Mouse (Mus musculus) lung, embryonic 16.5 days (tissue): ENCODE measurements around the gene Serf1. TPM values are rescaled to one million over a fixed set of nuclear protein-coding genes. Genes with fewer than 3 reads are reported as not detected.
"Not testable (repeated sequence)": the region's sequence is repeated elsewhere in the genome, so short reads cannot be mapped to it uniquely, and the experiment has no call there.

Experiments used
- ATAC-seq: fragments of 200-750 bp; cut with Nextera tagmentation; 2 replicates; pipeline ENCODE4 v1.8.0; 2017; ENCODE audit warnings: low read depth, mild to moderate bottlenecking, moderate library complexity
- H3K27ac ChIP-seq: fragments of 300-500 bp; sonication (generic); 2 replicates; pipeline ENCODE4 v1.5.1; 2014; ENCODE audit warnings: mild to moderate bottlenecking, control low read depth, low read length
- H3K27me3 ChIP-seq: fragments of 300-500 bp; sonication (generic); 2 replicates; pipeline ENCODE4 v1.6.1; 2014; ENCODE audit warnings: low read depth, low read length, mixed read lengths; ENCODE audit not compliant: control insufficient read depth, insufficient read depth
- H3K36me3 ChIP-seq: fragments of 300-500 bp; sonication (generic); 2 replicates; pipeline ENCODE4 v1.6.1; 2014; ENCODE audit warnings: low read length; ENCODE audit not compliant: control insufficient read depth, insufficient read depth
- H3K4me1 ChIP-seq: fragments of 300-500 bp; sonication (generic); replicated peaks from 2 replicates; pipeline ENCODE4 v1.6.1; 2014; ENCODE audit warnings: low read length, mixed read lengths; ENCODE audit not compliant: control insufficient read depth, insufficient read depth
- H3K4me2 ChIP-seq: fragments of 300-500 bp; sonication (generic); 2 replicates; pipeline ENCODE4 v1.6.1; 2014; ENCODE audit warnings: low read depth, low read length, control low read depth
- H3K4me3 ChIP-seq: fragments of 300-500 bp; sonication (generic); 2 replicates; pipeline ENCODE4 v1.5.1; 2014; ENCODE audit warnings: mild to moderate bottlenecking, low read length, control low read depth
- H3K9ac ChIP-seq: fragments of 300-500 bp; sonication (generic); 2 replicates; pipeline ENCODE4 v1.6.1; 2014; ENCODE audit warnings: low read length, control low read depth
- H3K9me3 ChIP-seq: fragments of 300-500 bp; sonication (generic); 2 replicates; pipeline ENCODE4 v1.6.1; 2016; ENCODE audit warnings: low read length; ENCODE audit not compliant: control insufficient read depth
- WGBS: fragments of 180-500 bp; shearing (Covaris S2); extraction: QIAGEN DNeasy Blood & Tissue Kit; methylation state at CpG from one replicate; pipeline ENCODE4 v1.1.7; 2014; 5-methylcytosine and 5-hydroxymethylcytosine counted together
- polyA plus RNA-seq: library from polyadenylated mRNA; unstranded; fragments of >200 nt; fragmentation: Nextera tagmentation; extraction: Ambion mirVana; gene quantifications from 2 replicates; pipeline ENCODE4 v1.2.1, GENCODE M21; 2015

Serf1 gene
- polyA plus RNA-seq, 1 experiment from 2014 or later = 131 TPM

- no peaks in the 10 kb centered on the region for H3K27me3 ChIP-seq
- H3K27ac ChIP-seq = no peak overlapping the region
- peak overlapping the region; percentile 86 for H3K4me2 ChIP-seq
- no peaks in the 10 kb centered on the region for H3K9me3 ChIP-seq
- peak; percentile 30; the same call in 1 of the 2 replicates for ATAC-seq
- H3K4me3 ChIP-seq = peak overlapping the region; percentile 97
- H3K9ac ChIP-seq = no peak overlapping the region; the same call in 1 of the 2 replicates
- H3K36me3 ChIP-seq = peaks cover 16% of the 10 kb centered on the region
- 87% methylated on average over 3 of the region's 3 CpGs for WGBS
- H3K4me1 ChIP-seq = peaks cover 9% of the 10 kb centered on the region
These were observed 16.2 kb downstream of the Serf1 start for GRCm38 (mm10) chr13:100123970-100124369.

- Histone ChIP-seq H3K27ac (no peak within 1 kb of the TSS), H3K36me3 (peaks cover 20% of the 10 kb centered on the region), H3K27me3 (no peaks in the 10 kb centered on the region), H3K9ac (peak within 1 kb of the TSS; percentile 94), H3K9me3 (no peaks in the 10 kb centered on the region), H3K4me3 (peak within 1 kb of the TSS; percentile 97), H3K4me2 (peak within 1 kb of the TSS; percentile 94), H3K4me1 (peaks cover 9% of the 10 kb centered on the region)
- peak; percentile 97 for ATAC-seq
- 4% methylated on average over 38 of the region's 42 CpGs for WGBS
These were observed 16.8 kb downstream of the Serf1 start, which contains the start of gene Smn1 for GRCm38 (mm10) chr13:100124423-100125257. Gene Smn1 (plus strand): TSS chr13:100124852.

GRCm38 (mm10) chr13:100125258-100125643 is 17.4 kb downstream of the Serf1 start:
- no peaks in the 10 kb centered on the region for H3K9me3 ChIP-seq
- no peaks in the 10 kb centered on the region for H3K27me3 ChIP-seq
- no peak overlapping the region for H3K27ac ChIP-seq
- peaks cover 20% of the 10 kb centered on the region for H3K36me3 ChIP-seq
- peak; percentile 31; the same call in 1 of the 2 replicates for ATAC-seq
- peak overlapping the region; percentile 94 for H3K9ac ChIP-seq
- peaks cover 9% of the 10 kb centered on the region for H3K4me1 ChIP-seq
- peak overlapping the region; percentile 94 for H3K4me2 ChIP-seq
- peak overlapping the region; percentile 97 for H3K4me3 ChIP-seq
- under 1% methylated on average over 10 of the region's 10 CpGs for WGBS

GRCm38 (mm10) chr13:100141646-100142314 is 34.0 kb downstream of the Serf1 start:
- ATAC-seq = no peak

GRCm38 (mm10) chr13:100152659-100153058 is 44.8 kb downstream of the Serf1 start:
- Histone ChIP-seq H3K4me1 (no peaks in the 10 kb centered on the region), H3K9ac (no peak overlapping the region), H3K27ac (no peak overlapping the region), H3K9me3 (no peaks in the 10 kb centered on the region), H3K27me3 (no peaks in the 10 kb centered on the region), H3K36me3 (no peaks in the 10 kb centered on the region), H3K4me3 (no peak overlapping the region), H3K4me2 (no peak overlapping the region)
- 43% methylated on average over 1 of the region's 1 CpGs for WGBS
- no peak for ATAC-seq

More at GRCm38 (mm10) chr13:100141646-100142314, 34.0 kb downstream of the Serf1 start:
- Histone ChIP-seq H3K9ac (no peak overlapping the region), H3K27me3 (no peaks in the 10 kb centered on the region), H3K4me1 (no peaks in the 10 kb centered on the region), H3K27ac (no peak overlapping the region), H3K9me3 (no peaks in the 10 kb centered on the region), H3K4me3 (no peak overlapping the region), H3K36me3 (peaks cover 19% of the 10 kb centered on the region), H3K4me2 (no peak overlapping the region)
- 75% methylated on average over 8 of the region's 8 CpGs for WGBS

- no peaks in the 10 kb centered on the region for H3K36me3 ChIP-seq
- ATAC-seq = no peak
These were observed 48.8 kb downstream of the Serf1 start for GRCm38 (mm10) chr13:100156624-100157023.

GRCm38 (mm10) chr13:100161171-100161870 is 53.5 kb downstream of the Serf1 start:
- not testable (repeated sequence) for H3K9ac ChIP-seq, H3K27ac ChIP-seq, H3K27me3 ChIP-seq, H3K4me2 ChIP-seq, ATAC-seq, H3K4me3 ChIP-seq, H3K36me3 ChIP-seq, H3K4me1 ChIP-seq, H3K9me3 ChIP-seq
- 76% methylated on average over 11 of the region's 11 CpGs for WGBS

More at GRCm38 (mm10) chr13:100156624-100157023, 48.8 kb downstream of the Serf1 start:
- no peak overlapping the region for H3K4me3 ChIP-seq
- no peaks in the 10 kb centered on the region for H3K27me3 ChIP-seq
- H3K9me3 ChIP-seq = no peaks in the 10 kb centered on the region
- no peak overlapping the region for H3K9ac ChIP-seq
- no peaks in the 10 kb centered on the region for H3K4me1 ChIP-seq
- no peak overlapping the region for H3K4me2 ChIP-seq
- no peak overlapping the region for H3K27ac ChIP-seq
- WGBS = 77% methylated on average over 3 of the region's 3 CpGs

GRCm38 (mm10) chr13:100162467-100162866 is 54.7 kb downstream of the Serf1 start:
- H3K9ac ChIP-seq, H3K9me3 ChIP-seq, ATAC-seq, H3K27ac ChIP-seq, H3K4me3 ChIP-seq, H3K36me3 ChIP-seq, H3K4me2 ChIP-seq, H3K27me3 ChIP-seq, H3K4me1 ChIP-seq: not testable (repeated sequence)
